In genomic region chr13:110219195-110219594, GRCm38 (mm10) we compare ENCODE assay signal across 21 mouse cellular contexts.
DNase-seq lines count a peak whose midpoint lies in the region; ATAC-seq and TF ChIP-seq lines count a peak whose summit lies in the region.
"Had no signal": no experiment of that assay in that cellular context is flagged by ENCODE, and none has a peak within 500 bp of the region (broad histone marks: within the 10 kb centered on the region; RNA-seq: fewer than 3 reads in every experiment).

No protein-coding gene starts in this region.

- ATAC-seq in forebrain, postnatal 0 days = peak; percentile 27; the same call in 1 of the 2 replicates
- no peak for ATAC-seq in forebrain, embryonic 12.5 days (ENCODE audit: low FRiP score)
- 0 out of 2 replicates have a peak, but pooled peaks have one; percentile 37 for ATAC-seq in hindbrain, embryonic 14.5 days (ENCODE audit: low FRiP score)
- peak; percentile 65; the same call in 1 of the 2 replicates for ATAC-seq in neural tube, embryonic 14.5 days (ENCODE audit: low read depth)
- no peak for ATAC-seq in kidney, embryonic 16.5 days (ENCODE audit: low FRiP score, low TSS enrichment)
- ATAC-seq: CD4-positive, CD25-positive, alpha-beta regulatory T cell, adult 4 months; forebrain, embryonic 16.5 days; intestine, embryonic 16.5 days; liver, embryonic 12.5 days had no signal

- no peaks in the 10 kb centered on the region for H3K9me3 ChIP-seq in forebrain, postnatal 0 days (ENCODE audit: low read length)
- H3K9me3 ChIP-seq in forebrain, embryonic 12.5 days = no peaks in the 10 kb centered on the region
- no peaks in the 10 kb centered on the region for H3K9me3 ChIP-seq in hindbrain, embryonic 14.5 days (ENCODE audit: control insufficient read depth, low read length)
- H3K9me3 ChIP-seq in neural tube, embryonic 14.5 days (ENCODE audit: control insufficient read depth, low read length) = no peaks in the 10 kb centered on the region
- H3K9me3 ChIP-seq in kidney, embryonic 16.5 days (ENCODE audit: low read length) = no peaks in the 10 kb centered on the region
- H3K9me3 ChIP-seq: embryonic facial prominence, embryonic 10.5 days; heart, embryonic 13.5 days; kidney, embryonic 15.5 days; limb, embryonic 12.5 days; liver, embryonic 12.5 days; midbrain, embryonic 12.5 days had no signal

- H3K27ac ChIP-seq in forebrain, postnatal 0 days (ENCODE audit: low read depth, low read length) = no peak overlapping the region
- H3K27ac ChIP-seq in forebrain, embryonic 12.5 days = no peak overlapping the region
- peak overlapping the region; percentile 34; the same call in 1 of the 2 replicates for H3K27ac ChIP-seq in hindbrain, embryonic 14.5 days
- H3K27ac ChIP-seq in neural tube, embryonic 14.5 days (ENCODE audit: low read depth, low read length) = no peak overlapping the region
- no peak overlapping the region for H3K27ac ChIP-seq in kidney, embryonic 16.5 days (ENCODE audit: low read length)
- H3K27ac ChIP-seq: embryonic facial prominence, embryonic 10.5 days; heart, embryonic 13.5 days; kidney, embryonic 15.5 days; limb, embryonic 12.5 days; liver, embryonic 12.5 days; midbrain, embryonic 12.5 days had no signal

- intact Hi-C loops in gastrocnemius, postnatal 36 days (cut with DNase I) = no loop called here

- no peak overlapping the region for H3K4me3 ChIP-seq in forebrain, postnatal 0 days (ENCODE audit: low read depth, low read length)
- H3K4me3 ChIP-seq in forebrain, embryonic 12.5 days (replicated peaks) = no peak overlapping the region
- no peak overlapping the region for H3K4me3 ChIP-seq in hindbrain, embryonic 14.5 days (replicated peaks; ENCODE audit: low read length)
- no peak overlapping the region for H3K4me3 ChIP-seq in neural tube, embryonic 14.5 days (ENCODE audit: low read depth, low read length)
- no peak overlapping the region for H3K4me3 ChIP-seq in kidney, embryonic 16.5 days (ENCODE audit: low read length)
- H3K4me3 ChIP-seq: embryonic facial prominence, embryonic 10.5 days; heart, embryonic 13.5 days; kidney, embryonic 15.5 days; limb, embryonic 12.5 days; liver, embryonic 12.5 days; midbrain, embryonic 12.5 days had no signal

- WGBS in forebrain, postnatal 0 days = 41% methylated on average over 7 of the region's 7 CpGs
- WGBS in forebrain, embryonic 12.5 days = 55% methylated on average over 7 of the region's 7 CpGs
- 22% methylated on average over 7 of the region's 7 CpGs for WGBS in hindbrain, embryonic 14.5 days
- WGBS in neural tube, embryonic 14.5 days = 34% methylated on average over 7 of the region's 7 CpGs
- WGBS in kidney, embryonic 16.5 days = 86% methylated on average over 7 of the region's 7 CpGs

- TF ChIP-seq CTCF in forebrain, postnatal 0 days (IDR thresholded peaks at IDR 0.05; ENCODE audit: low read depth) = no peak

- H3K27me3 ChIP-seq in forebrain, postnatal 0 days (ENCODE audit: insufficient read depth, low read length) = no peaks in the 10 kb centered on the region
- no peaks in the 10 kb centered on the region for H3K27me3 ChIP-seq in forebrain, embryonic 12.5 days
- no peaks in the 10 kb centered on the region for H3K27me3 ChIP-seq in hindbrain, embryonic 14.5 days (ENCODE audit: control insufficient read depth, insufficient read depth, low read length)
- H3K27me3 ChIP-seq in neural tube, embryonic 14.5 days (ENCODE audit: control insufficient read depth, insufficient read depth, low read length) = no peaks in the 10 kb centered on the region
- no peaks in the 10 kb centered on the region for H3K27me3 ChIP-seq in kidney, embryonic 16.5 days (ENCODE audit: insufficient read depth, low read length)
- H3K27me3 ChIP-seq: heart, embryonic 13.5 days; kidney, embryonic 15.5 days; limb, embryonic 12.5 days; liver, embryonic 12.5 days; midbrain, embryonic 12.5 days had no signal

- DNase-seq in forebrain, postnatal 0 days = no peak
- DNase-seq in Muller cell, postnatal 12 days (ENCODE audit: inconsistent ontology term) = peak; percentile 12
- DNase-seq in hindbrain, embryonic 14.5 days (ENCODE audit: low spot score) = no peak
- no peak for DNase-seq in gastrocnemius, postnatal 36 days
- DNase-seq: heart, adult 18-20 months; heart, postnatal 36 days; lung, adult 2 months; lung, postnatal 36 days; thymus, postnatal 14 days had no signal

- no peaks in the 10 kb centered on the region for H3K4me1 ChIP-seq in forebrain, postnatal 0 days (ENCODE audit: insufficient read depth)
- no peaks in the 10 kb centered on the region for H3K4me1 ChIP-seq in forebrain, embryonic 12.5 days
- peaks cover 12% of the 10 kb centered on the region; the same call in 1 of the 2 replicates for H3K4me1 ChIP-seq in hindbrain, embryonic 14.5 days (replicated peaks; ENCODE audit: control insufficient read depth, insufficient read depth, low read length)
- no peaks in the 10 kb centered on the region; the same call in 1 of the 2 replicates for H3K4me1 ChIP-seq in neural tube, embryonic 14.5 days (ENCODE audit: control insufficient read depth, insufficient read depth, low read length)
- H3K4me1 ChIP-seq in kidney, embryonic 16.5 days (ENCODE audit: insufficient read depth, low read length) = no peaks in the 10 kb centered on the region
- H3K4me1 ChIP-seq: embryonic facial prominence, embryonic 10.5 days; heart, embryonic 13.5 days; kidney, embryonic 15.5 days; limb, embryonic 12.5 days; liver, embryonic 12.5 days had no signal

- no peaks in the 10 kb centered on the region for H3K36me3 ChIP-seq in forebrain, postnatal 0 days (ENCODE audit: insufficient read depth)
- H3K36me3 ChIP-seq in forebrain, embryonic 12.5 days (replicated peaks) = no peaks in the 10 kb centered on the region
- H3K36me3 ChIP-seq in hindbrain, embryonic 14.5 days (replicated peaks; ENCODE audit: control insufficient read depth, insufficient read depth) = no peaks in the 10 kb centered on the region
- H3K36me3 ChIP-seq in neural tube, embryonic 14.5 days (ENCODE audit: control insufficient read depth, insufficient read depth, low read length) = no peaks in the 10 kb centered on the region
- no peaks in the 10 kb centered on the region for H3K36me3 ChIP-seq in kidney, embryonic 16.5 days (ENCODE audit: insufficient read depth, low read length)
- H3K36me3 ChIP-seq: embryonic facial prominence, embryonic 10.5 days; heart, embryonic 13.5 days; kidney, embryonic 15.5 days; limb, embryonic 12.5 days; liver, embryonic 12.5 days; midbrain, embryonic 12.5 days had no signal

- H3K4me2 ChIP-seq in forebrain, postnatal 0 days (ENCODE audit: low read depth) = no peak overlapping the region
- H3K4me2 ChIP-seq in forebrain, embryonic 12.5 days = no peak overlapping the region
- H3K4me2 ChIP-seq in hindbrain, embryonic 14.5 days (replicated peaks) = no peak overlapping the region
- no peak overlapping the region for H3K4me2 ChIP-seq in neural tube, embryonic 14.5 days (ENCODE audit: low read depth, low read length)
- no peak overlapping the region for H3K4me2 ChIP-seq in kidney, embryonic 16.5 days (replicated peaks; ENCODE audit: low read depth, low read length)
- H3K4me2 ChIP-seq: heart, embryonic 13.5 days; kidney, embryonic 15.5 days; limb, embryonic 12.5 days; liver, embryonic 12.5 days; midbrain, embryonic 12.5 days had no signal

- H3K9ac ChIP-seq in forebrain, postnatal 0 days = no peak overlapping the region
- H3K9ac ChIP-seq in forebrain, embryonic 12.5 days = no peak overlapping the region
- no peak overlapping the region for H3K9ac ChIP-seq in hindbrain, embryonic 14.5 days
- H3K9ac ChIP-seq in neural tube, embryonic 14.5 days (replicated peaks; ENCODE audit: low read depth, low read length) = no peak overlapping the region
- no peak overlapping the region for H3K9ac ChIP-seq in kidney, embryonic 16.5 days (replicated peaks; ENCODE audit: low read length)
- H3K9ac ChIP-seq: heart, embryonic 13.5 days; kidney, embryonic 15.5 days; limb, embryonic 12.5 days; liver, embryonic 12.5 days; midbrain, embryonic 12.5 days had no signal

Comparison
In these comparisons a context has a peak if more than half of its experiments do, and no peak if none do; other contexts are left out.
1. ATAC-seq: peak in forebrain, postnatal 0 days (single experiment), hindbrain, embryonic 14.5 days (single experiment) and neural tube, embryonic 14.5 days (single experiment); none in forebrain, embryonic 12.5 days (single experiment) and kidney, embryonic 16.5 days (single experiment).